Mouse (Mus musculus) retina, postnatal 1 day (tissue): ENCODE measurements around the gene Toe1.
A peak's percentile ranks its signal among the peaks of the same experiment; 100 is the strongest.

Source experiments
- DNase-seq: peaks from one replicate; pipeline ENCODE4 v3.0.0-alpha.2; 2012

The Toe1 gene

DNA sequence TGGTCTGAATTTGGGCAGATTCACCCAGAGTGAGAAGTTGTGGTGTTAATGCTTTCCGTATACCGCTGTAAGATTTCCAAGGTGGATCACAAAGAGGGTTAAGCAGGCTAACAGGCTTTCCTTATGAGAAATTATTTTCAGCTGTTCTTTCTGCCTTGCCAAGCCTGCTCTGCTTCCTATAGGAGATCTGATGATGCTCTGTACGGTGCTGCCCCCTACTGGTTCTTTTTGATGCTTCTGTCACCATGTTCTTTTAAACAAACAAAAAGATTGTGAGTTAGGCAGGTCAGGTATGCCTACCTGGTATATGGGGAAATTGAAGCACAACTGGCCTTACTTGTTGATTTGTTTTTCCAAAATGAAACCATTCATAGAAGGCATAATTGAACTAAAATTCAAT lies 18.5 kb downstream of the Toe1 start:
- peak; percentile 92 for DNase-seq

- peak; percentile 16 for DNase-seq
These were observed 19.3 kb downstream of the Toe1 start for GRCm38 (mm10) chr4:116787985-116788760.

DNA sequence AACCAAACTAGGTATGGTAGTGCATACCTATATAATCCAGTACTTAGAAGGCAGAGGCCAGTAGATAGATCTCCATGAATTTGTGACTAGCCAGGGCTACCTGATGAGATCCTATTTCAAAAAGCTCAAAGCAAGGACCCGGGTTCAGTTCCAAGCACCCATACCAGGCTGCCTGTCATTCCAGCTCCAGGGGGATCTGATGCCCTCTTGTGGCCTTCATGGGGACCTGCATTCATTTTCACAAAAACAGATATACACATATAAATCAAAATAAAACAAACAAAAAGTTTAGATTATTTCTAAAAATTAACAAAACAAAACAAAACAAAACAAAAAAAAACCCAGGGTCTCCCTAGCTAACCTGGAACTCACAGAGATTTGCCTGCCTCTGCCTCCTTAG lies 20.9 kb downstream of the Toe1 start:
- no peak for DNase-seq

DNA sequence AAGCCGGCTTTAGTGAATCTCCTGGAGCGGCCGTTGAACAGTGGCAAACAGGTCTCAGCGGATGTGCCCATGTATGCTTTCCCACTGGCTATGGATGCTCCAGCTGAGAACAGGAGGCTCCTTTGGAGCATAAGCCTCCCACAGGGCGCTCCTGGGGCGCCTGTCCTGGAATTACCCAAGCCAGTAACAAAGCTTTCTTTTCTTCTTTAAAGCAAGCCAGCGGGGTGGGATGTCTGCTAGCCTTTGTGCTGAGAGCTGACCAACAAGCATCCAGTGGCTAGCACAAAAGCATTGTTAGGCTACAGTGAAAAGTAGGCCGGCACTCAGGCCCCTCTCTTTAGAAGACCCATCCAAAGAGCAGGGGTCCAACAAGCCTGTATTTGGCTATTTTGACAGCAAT lies 25.3 kb downstream of the Toe1 start:
- DNase-seq, result peak; percentile 91

DNA sequence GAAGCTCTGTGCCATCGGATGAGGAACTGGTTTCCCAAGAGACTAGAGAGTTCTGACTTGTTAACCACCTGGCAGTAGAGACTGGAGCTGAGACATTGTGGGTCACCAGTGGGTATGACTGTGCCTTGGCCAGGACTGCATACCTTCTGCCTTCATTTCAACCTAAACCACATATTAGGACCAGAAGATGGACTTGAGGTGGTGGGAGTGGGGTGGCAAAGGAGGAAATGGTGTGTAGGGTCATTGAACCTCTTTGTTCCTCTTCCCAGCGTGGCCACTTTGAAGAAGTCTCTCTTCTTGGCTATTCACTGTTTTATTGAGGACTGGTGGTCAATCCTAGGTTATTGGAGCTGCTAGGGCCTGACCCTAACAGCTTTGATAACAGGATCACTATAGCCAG lies 26.1 kb downstream of the Toe1 start:
- DNase-seq, result no peak

- DNase-seq, result no peak
These were observed 26.9 kb downstream of the Toe1 start for GRCm38 (mm10) chr4:116780541-116780940.

DNA sequence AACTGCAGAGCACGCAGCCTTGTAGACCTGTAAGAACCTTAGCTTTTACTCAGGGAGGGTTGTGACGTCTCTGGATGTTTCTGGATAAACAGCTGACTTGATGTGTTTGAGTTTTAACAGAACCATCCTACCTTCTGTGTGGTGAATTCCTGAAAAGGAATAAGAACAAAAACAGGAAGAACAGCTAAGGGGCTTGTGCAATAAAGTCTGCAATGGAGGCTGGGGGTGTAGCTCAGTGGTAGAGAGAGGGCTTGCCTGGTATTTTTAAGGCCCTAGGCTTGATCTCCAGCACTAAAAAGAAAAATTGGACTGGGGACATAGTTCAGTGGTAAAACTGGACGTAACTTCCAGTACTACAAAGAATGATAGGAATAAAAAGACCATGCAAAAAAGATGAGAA lies 30.4 kb downstream of the Toe1 start:
- no peak for DNase-seq

DNA sequence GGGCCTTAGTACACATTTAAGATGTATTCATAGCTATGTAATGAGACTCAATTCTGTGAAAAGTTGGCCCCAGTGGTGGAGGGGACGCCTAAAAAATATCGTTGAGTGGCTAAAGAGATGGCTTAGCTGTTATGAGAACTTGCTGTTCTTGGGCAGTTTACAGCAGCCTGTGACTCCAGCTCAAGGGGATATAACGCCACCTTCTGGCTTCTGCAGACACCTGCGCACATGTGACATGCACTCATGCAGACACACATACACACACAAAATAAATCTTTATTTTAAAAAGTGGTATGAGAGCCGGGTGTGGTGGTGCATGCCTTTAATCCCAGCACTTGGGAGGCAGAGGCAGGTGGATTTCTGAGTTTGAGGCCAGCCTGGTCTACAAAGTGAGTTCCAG lies 31.0 kb downstream of the Toe1 start:
- DNase-seq, result no peak

DNA sequence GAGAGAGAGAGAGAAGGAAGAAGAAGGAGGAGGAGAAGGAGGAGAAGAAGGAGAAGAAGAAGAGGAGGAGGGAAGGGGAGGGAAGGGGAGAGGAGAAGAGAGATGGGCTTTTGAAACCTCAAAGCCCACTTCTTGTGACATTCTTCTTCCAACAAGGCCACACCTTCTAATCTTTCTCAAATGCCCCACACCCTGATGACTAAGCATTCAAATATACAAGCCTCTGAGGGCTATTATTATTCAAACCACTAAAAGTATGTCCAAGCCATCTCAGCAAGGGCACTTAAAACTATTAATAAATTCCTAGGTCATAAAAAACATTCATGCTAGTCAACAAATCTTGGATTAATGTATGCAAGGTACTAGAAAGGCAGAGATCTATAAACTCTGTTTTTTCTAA lies 38.4 kb downstream of the Toe1 start:
- DNase-seq, result no peak

DNA sequence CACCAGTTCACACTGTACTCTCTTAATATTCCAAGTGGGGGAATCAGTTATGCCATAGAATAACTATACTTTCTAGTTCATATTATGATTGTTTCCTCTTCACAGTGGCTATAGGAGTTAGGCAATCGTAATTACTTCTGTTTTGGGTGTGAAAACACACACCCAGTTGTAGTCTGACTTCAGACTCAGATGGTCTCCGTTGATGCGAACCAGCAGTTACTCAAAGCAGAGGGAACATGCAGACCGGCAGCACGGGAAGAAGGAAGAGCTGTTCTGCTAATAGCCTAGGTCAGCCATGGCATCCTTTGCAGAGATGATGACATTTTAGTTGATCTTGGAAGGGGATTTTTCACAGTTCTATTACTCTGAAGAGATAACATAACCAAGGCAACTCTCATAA lies 38.9 kb downstream of the Toe1 start:
- DNase-seq, result no peak

- DNase-seq, result no peak
These were observed 43.4 kb downstream of the Toe1 start for GRCm38 (mm10) chr4:116764001-116764400.

- DNase-seq, result no peak
These were observed 45.5 kb downstream of the Toe1 start for GRCm38 (mm10) chr4:116761914-116762313.

- no peak for DNase-seq
These were observed 57.7 kb downstream of the Toe1 start for GRCm38 (mm10) chr4:116749750-116750149.
